Comparison of ENCODE assay signal across 10 mouse cellular contexts in genomic region chr4:148651045-148651444, GRCm38 (mm10). TPM values are rescaled to one million over a fixed set of nuclear protein-coding genes. Genes with fewer than 3 reads are reported as not detected.
DNase-seq lines count a peak whose midpoint lies in the region; ATAC-seq lines count a peak whose summit lies in the region.
"Had no signal": no experiment of that assay in that cellular context is flagged by ENCODE, and none has a peak within 500 bp of the region (broad histone marks: within the 10 kb centered on the region; RNA-seq: fewer than 3 reads in every experiment).

No protein-coding gene starts in this region.

- H3K27ac ChIP-seq in neural tube, embryonic 15.5 days (replicated peaks), result no peak overlapping the region
- no peak overlapping the region for H3K27ac ChIP-seq in intestine, embryonic 15.5 days
- H3K27ac ChIP-seq: heart, embryonic 15.5 days; liver, embryonic 12.5 days; midbrain, embryonic 12.5 days had no signal

- 25% methylated on average over 9 of the region's 9 CpGs for WGBS in neural tube, embryonic 15.5 days
- WGBS in intestine, embryonic 15.5 days, result 55% methylated on average over 9 of the region's 9 CpGs

- H3K9me3 ChIP-seq in neural tube, embryonic 15.5 days (replicated peaks), result no peaks in the 10 kb centered on the region
- no peaks in the 10 kb centered on the region for H3K9me3 ChIP-seq in intestine, embryonic 15.5 days
- H3K9me3 ChIP-seq: heart, embryonic 15.5 days; midbrain, embryonic 12.5 days had no signal

- H3K27me3 ChIP-seq in neural tube, embryonic 15.5 days (replicated peaks), result no peaks in the 10 kb centered on the region; the same call in 1 of the 2 replicates
- H3K27me3 ChIP-seq in intestine, embryonic 15.5 days (replicated peaks), result no peaks in the 10 kb centered on the region
- H3K27me3 ChIP-seq: heart, embryonic 15.5 days had no signal

- no peak for ATAC-seq in neural tube, embryonic 15.5 days (ENCODE audit: low FRiP score)
- peak; percentile 83 for ATAC-seq in intestine, embryonic 15.5 days
- no peak for ATAC-seq in erythroid progenitor cell, adult 5-6 weeks (replicated peaks; ENCODE audit: low FRiP score, poor library complexity, severe bottlenecking)
- ATAC-seq: liver, embryonic 12.5 days had no signal

- H3K36me3 ChIP-seq in neural tube, embryonic 15.5 days, result no peaks in the 10 kb centered on the region
- H3K36me3 ChIP-seq in intestine, embryonic 15.5 days, result no peaks in the 10 kb centered on the region
- H3K36me3 ChIP-seq: heart, embryonic 15.5 days; liver, embryonic 12.5 days; midbrain, embryonic 12.5 days had no signal

- no peak overlapping the region for H3K9ac ChIP-seq in neural tube, embryonic 15.5 days (replicated peaks)
- H3K9ac ChIP-seq in intestine, embryonic 15.5 days, result no peak overlapping the region
- H3K9ac ChIP-seq: heart, embryonic 15.5 days; liver, embryonic 12.5 days; midbrain, embryonic 12.5 days had no signal

- DNase-seq in neural tube, embryonic 10.5 days (ENCODE audit: extremely low spot score, low spot score), result peak; percentile 56
- peak; percentile 84 for DNase-seq in cerebellum, adult 9-11 months
- DNase-seq in lung, postnatal 4 days, result no peak
- DNase-seq in MN1 (ENCODE audit: low spot score), result no peak

- H3K4me3 ChIP-seq in neural tube, embryonic 15.5 days (replicated peaks), result no peak overlapping the region
- H3K4me3 ChIP-seq in intestine, embryonic 15.5 days (replicated peaks), result no peak overlapping the region
- H3K4me3 ChIP-seq: heart, embryonic 15.5 days; liver, embryonic 12.5 days; midbrain, embryonic 12.5 days had no signal

- H3K4me1 ChIP-seq in neural tube, embryonic 15.5 days, result 0 out of 2 replicates have a peak, but pooled peaks cover 5% of the 10 kb centered on the region
- H3K4me1 ChIP-seq in intestine, embryonic 15.5 days (replicated peaks), result peaks cover 6% of the 10 kb centered on the region; the same call in 1 of the 2 replicates
- H3K4me1 ChIP-seq: liver, embryonic 12.5 days; midbrain, embryonic 12.5 days had no signal

- H3K4me2 ChIP-seq in neural tube, embryonic 15.5 days, result no peak overlapping the region
- H3K4me2 ChIP-seq in intestine, embryonic 15.5 days (replicated peaks), result no peak overlapping the region
- H3K4me2 ChIP-seq: heart, embryonic 15.5 days; liver, embryonic 12.5 days; midbrain, embryonic 12.5 days had no signal

RNA-seq across cellular contexts. Expression of gene Gm572, which starts 7.9 kb away (rescaled TPM):
- not detected in 2 replicates for polyA plus RNA-seq in neural tube, embryonic 15.5 days (2015; fragmentation: Nextera tagmentation; extraction: Ambion mirVana)
- polyA plus RNA-seq in intestine, embryonic 15.5 days (2015; fragmentation: Nextera tagmentation; extraction: Ambion mirVana), result not detected in 2 replicates
- not detected in 2 replicates for total RNA-seq in erythroid progenitor cell, adult 5-6 weeks (2015; ENCODE audit: low replicate concordance)
- not detected in 2 replicates for total RNA-seq in erythroid progenitor cell, adult 5-6 weeks (2017; ENCODE audit: low replicate concordance)
- polyA plus RNA-seq: liver, embryonic 12.5 days; midbrain, embryonic 12.5 days had no signal

RNA-seq across cellular contexts. Expression of gene Tardbp, which starts 24.2 kb away (rescaled TPM):
- 155 and 196 TPM in 2 replicates for polyA plus RNA-seq in neural tube, embryonic 15.5 days (2015; fragmentation: Nextera tagmentation; extraction: Ambion mirVana)
- polyA plus RNA-seq in intestine, embryonic 15.5 days (2015; fragmentation: Nextera tagmentation; extraction: Ambion mirVana), result 272 and 318 TPM in 2 replicates
- total RNA-seq in erythroid progenitor cell, adult 5-6 weeks (2015; ENCODE audit: low replicate concordance), result 230 and 350 TPM in 2 replicates
- 315 and 491 TPM in 2 replicates for total RNA-seq in erythroid progenitor cell, adult 5-6 weeks (2017; ENCODE audit: low replicate concordance)

RNA-seq across cellular contexts. Expression of gene Masp2, which starts 48.7 kb away (rescaled TPM):
- polyA plus RNA-seq in neural tube, embryonic 15.5 days (2015; fragmentation: Nextera tagmentation; extraction: Ambion mirVana), result 1.3 and 1.6 TPM in 2 replicates
- polyA plus RNA-seq in intestine, embryonic 15.5 days (2015; fragmentation: Nextera tagmentation; extraction: Ambion mirVana), result 0.33 and 0.95 TPM in 2 replicates
- total RNA-seq in erythroid progenitor cell, adult 5-6 weeks (2015; ENCODE audit: low replicate concordance), result not detected in 2 replicates
- 2.8 TPM in 1 of 2 replicates, not detected in the other for total RNA-seq in erythroid progenitor cell, adult 5-6 weeks (2017; ENCODE audit: low replicate concordance)
- polyA plus RNA-seq: heart, embryonic 15.5 days; midbrain, embryonic 12.5 days had no signal

RNA-seq across cellular contexts. Expression of gene Srm, which starts 59.7 kb away (rescaled TPM):
- polyA plus RNA-seq in neural tube, embryonic 15.5 days (2015; fragmentation: Nextera tagmentation; extraction: Ambion mirVana), result 198 and 210 TPM in 2 replicates
- polyA plus RNA-seq in intestine, embryonic 15.5 days (2015; fragmentation: Nextera tagmentation; extraction: Ambion mirVana), result 207 and 224 TPM in 2 replicates
- total RNA-seq in erythroid progenitor cell, adult 5-6 weeks (2015; ENCODE audit: low replicate concordance), result 11.3 and 14.1 TPM in 2 replicates
- 1.0 and 4.5 TPM in 2 replicates for total RNA-seq in erythroid progenitor cell, adult 5-6 weeks (2017; ENCODE audit: low replicate concordance)

Comparison
In these comparisons a context has a peak if more than half of its experiments do, and no peak if none do; other contexts are left out.
1. DNase-seq: peak in neural tube, embryonic 10.5 days (single experiment) and cerebellum, adult 9-11 months (single experiment); none in lung, postnatal 4 days (0 of 2) and MN1 (single experiment).